Mouse (Mus musculus) hindbrain, postnatal 0 days (tissue): Measurements from ENCODE around the gene Prex1. TPM values are rescaled to one million over a fixed set of nuclear protein-coding genes. Genes with fewer than 3 reads are reported as not detected.

Experiments used
- ATAC-seq: fragments of 200-750 bp; cut with Nextera tagmentation; 2 replicates; pipeline ENCODE4 v1.8.0; 2017; ENCODE audit warnings: mild to moderate bottlenecking, moderate TSS enrichment, moderate library complexity
- DNase-seq: peaks from one replicate; pipeline ENCODE4 v3.0.0-alpha.2; 2015; ENCODE audit warnings: low spot score
- H3K27ac ChIP-seq: fragments of 300-500 bp; sonication (generic); 2 replicates; pipeline ENCODE4 v1.5.1; 2014; ENCODE audit warnings: mild to moderate bottlenecking
- H3K27me3 ChIP-seq: fragments of 300-500 bp; sonication (generic); 2 replicates; pipeline ENCODE4 v1.6.1; 2014; ENCODE audit warnings: low read length, mixed read lengths; ENCODE audit not compliant: insufficient read depth
- H3K36me3 ChIP-seq: fragments of 300-500 bp; sonication (generic); 2 replicates; pipeline ENCODE4 v1.6.1; 2014; ENCODE audit warnings: low read length, mixed read lengths; ENCODE audit not compliant: insufficient read depth
- H3K4me1 ChIP-seq: fragments of 300-500 bp; sonication (generic); 2 replicates; pipeline ENCODE4 v1.6.1; 2014; ENCODE audit warnings: antibody characterized with exemption, low read length, mixed read lengths; ENCODE audit not compliant: insufficient read depth
- H3K4me2 ChIP-seq: fragments of 300-500 bp; sonication (generic); 2 replicates; pipeline ENCODE4 v1.6.1; 2014; ENCODE audit warnings: low read depth, mild to moderate bottlenecking, low read length, moderate library complexity, mixed read lengths
- H3K4me3 ChIP-seq: fragments of 300-500 bp; sonication (generic); 2 replicates; pipeline ENCODE4 v1.5.1; 2014; ENCODE audit warnings: low read length
- H3K9ac ChIP-seq: fragments of 300-500 bp; sonication (generic); replicated peaks from 2 replicates; pipeline ENCODE4 v1.6.1; 2014; ENCODE audit warnings: mild to moderate bottlenecking, low read length, moderate library complexity, mixed read lengths
- H3K9me3 ChIP-seq: fragments of 300-500 bp; sonication (generic); 2 replicates; pipeline ENCODE4 v1.6.1; 2016; ENCODE audit warnings: low read length, mixed read lengths
- CTCF ChIP-seq: IDR thresholded peaks from 2 replicates; pipeline ENCODE4 v1.5.1; 2016; ENCODE audit warnings: antibody characterized with exemption, control low read depth, low read depth
- WGBS: fragments of 180-500 bp; shearing (Covaris S2); extraction: QIAGEN DNeasy Blood & Tissue Kit; methylation state at CpG from one replicate; pipeline ENCODE4 v1.1.7; 2014; 5-methylcytosine and 5-hydroxymethylcytosine counted together
- polyA plus RNA-seq: library from polyadenylated mRNA; unstranded; fragments of >200 nt; fragmentation: Nextera tagmentation; extraction: Ambion mirVana; gene quantifications from 2 replicates; pipeline ENCODE4 v1.2.1, GENCODE M21; 2015
- total RNA-seq: library from RNA; depleted of rRNA; stranded (reverse); fragments of >200 nt; gene quantifications from 2 replicates; pipeline ENCODE4 v1.2.3, GENCODE M21; 2014

Prex1 gene
- total and polyA plus RNA-seq, 2 experiments from 2014 or later = 24.2 to 63.2 TPM

DNA sequence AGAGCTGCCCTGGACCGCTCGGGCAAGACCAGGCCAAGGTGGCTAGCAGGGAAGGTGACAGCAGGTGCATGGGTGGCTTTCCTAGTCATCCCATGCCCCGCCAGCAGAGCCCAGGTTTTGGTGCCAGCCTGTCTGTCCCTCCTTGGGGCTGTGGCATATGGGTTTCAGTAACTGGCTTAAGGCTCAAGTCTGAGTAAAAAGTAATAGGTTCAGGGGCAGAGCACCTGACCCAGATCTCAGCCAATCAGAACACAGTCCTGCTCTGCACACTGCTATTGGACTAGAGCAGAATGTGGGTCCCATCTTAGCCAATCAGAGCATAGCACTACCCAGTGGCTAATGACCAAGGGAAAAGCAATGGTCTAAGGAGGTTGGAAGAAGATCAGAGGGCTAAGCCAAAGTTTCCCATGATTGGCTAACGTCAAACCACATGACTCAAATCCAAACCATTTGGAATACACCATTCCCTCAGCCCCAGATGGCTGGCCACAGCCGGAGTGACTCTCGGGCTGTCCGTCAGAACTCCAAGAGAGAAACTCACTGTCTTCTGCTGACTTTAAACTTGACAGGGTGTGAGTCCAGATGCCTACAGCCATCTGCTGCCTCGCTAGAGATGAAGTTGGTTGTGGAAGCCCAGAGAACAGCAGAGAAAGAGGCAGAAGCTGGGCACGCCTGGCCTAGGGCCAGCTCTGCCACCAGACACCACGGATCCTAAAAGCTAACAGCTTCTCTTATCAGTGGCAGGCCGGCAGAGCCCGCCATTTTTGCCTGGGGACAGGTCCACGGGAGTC, 80.9 kb downstream of the Prex1 start:
- Histone ChIP-seq H3K27me3 (no peaks in the 10 kb centered on the region), H3K4me1 (peaks cover 11% of the 10 kb centered on the region), H3K27ac (0 out of 2 replicates have a peak overlapping the region, but pooled peaks have one; percentile 5), H3K4me3 (no peak overlapping the region), H3K9me3 (no peaks in the 10 kb centered on the region), H3K4me2 (no peak overlapping the region), H3K9ac (no peak overlapping the region), H3K36me3 (no peaks in the 10 kb centered on the region)
- ATAC-seq = peak; percentile 84
- no peak for TF ChIP-seq CTCF
- DNase-seq = peak; percentile 58
- WGBS = 69% methylated on average over 13 of the region's 13 CpGs

DNA sequence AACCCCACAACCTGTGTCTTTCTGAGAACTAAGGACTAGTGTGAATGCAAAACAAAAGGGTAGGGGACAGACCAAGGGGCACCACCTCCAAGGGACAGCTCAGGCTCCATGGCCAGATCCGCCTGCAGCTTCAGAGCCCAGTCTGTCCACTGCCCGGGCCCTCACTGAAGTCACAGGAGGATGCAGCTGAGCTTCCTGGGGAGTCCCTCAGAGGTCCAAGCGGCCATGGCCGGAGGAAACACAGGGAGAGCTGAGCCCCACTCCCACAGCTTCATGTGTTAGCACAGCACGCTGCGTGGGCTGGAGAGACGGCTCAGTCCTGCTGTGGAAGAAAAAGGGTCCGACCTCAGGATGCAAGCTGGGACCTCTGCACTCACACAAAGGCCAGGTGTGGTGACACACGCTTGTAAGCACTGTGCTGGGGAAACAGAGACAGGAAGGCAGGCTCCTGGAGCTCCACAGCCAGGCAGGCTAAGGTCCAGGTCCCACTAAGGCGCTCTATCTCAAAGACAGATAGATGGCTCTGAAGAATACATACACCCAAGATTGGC, 81.9 kb downstream of the Prex1 start:
- H3K9ac ChIP-seq = no peak overlapping the region
- no peak for TF ChIP-seq CTCF
- H3K27ac ChIP-seq = no peak overlapping the region
- WGBS = 88% methylated on average over 10 of the region's 10 CpGs
- no peak overlapping the region for H3K4me2 ChIP-seq
- DNase-seq = no peak
- H3K27me3 ChIP-seq = no peaks in the 10 kb centered on the region
- ATAC-seq = no peak
- no peak overlapping the region for H3K4me3 ChIP-seq
- no peaks in the 10 kb centered on the region for H3K9me3 ChIP-seq
- H3K36me3 ChIP-seq = no peaks in the 10 kb centered on the region
- peaks cover 4% of the 10 kb centered on the region for H3K4me1 ChIP-seq

DNA sequence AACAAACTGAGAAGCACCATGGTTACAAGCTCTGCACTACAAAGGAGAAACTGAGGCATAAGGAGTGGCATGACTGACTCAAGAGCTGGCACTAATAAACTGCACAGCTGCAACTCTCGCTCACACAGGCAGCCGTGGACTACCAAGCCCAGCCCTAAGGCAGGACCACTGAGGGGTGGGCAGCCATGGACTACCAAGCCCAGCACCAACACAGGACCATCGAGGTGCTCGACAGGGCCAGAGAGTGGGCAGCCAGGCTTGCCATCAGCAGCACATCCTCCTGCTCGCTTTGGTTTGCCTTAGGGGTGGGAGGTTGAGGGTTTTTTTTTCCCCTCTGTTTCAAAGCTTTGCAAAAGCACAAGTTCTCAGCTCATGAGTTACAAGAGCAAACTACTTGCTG, 82.4 kb downstream of the Prex1 start:
- no peak overlapping the region for H3K4me3 ChIP-seq
- H3K27ac ChIP-seq = no peak overlapping the region
- 83% methylated on average over 5 of the region's 5 CpGs for WGBS
- H3K9me3 ChIP-seq = no peaks in the 10 kb centered on the region
- no peaks in the 10 kb centered on the region; the same call in 1 of the 2 replicates for H3K4me1 ChIP-seq
- no peak for ATAC-seq
- no peak overlapping the region for H3K9ac ChIP-seq
- H3K4me2 ChIP-seq = no peak overlapping the region
- TF ChIP-seq CTCF = no peak
- DNase-seq = no peak
- H3K36me3 ChIP-seq = no peaks in the 10 kb centered on the region
- no peaks in the 10 kb centered on the region for H3K27me3 ChIP-seq

DNA sequence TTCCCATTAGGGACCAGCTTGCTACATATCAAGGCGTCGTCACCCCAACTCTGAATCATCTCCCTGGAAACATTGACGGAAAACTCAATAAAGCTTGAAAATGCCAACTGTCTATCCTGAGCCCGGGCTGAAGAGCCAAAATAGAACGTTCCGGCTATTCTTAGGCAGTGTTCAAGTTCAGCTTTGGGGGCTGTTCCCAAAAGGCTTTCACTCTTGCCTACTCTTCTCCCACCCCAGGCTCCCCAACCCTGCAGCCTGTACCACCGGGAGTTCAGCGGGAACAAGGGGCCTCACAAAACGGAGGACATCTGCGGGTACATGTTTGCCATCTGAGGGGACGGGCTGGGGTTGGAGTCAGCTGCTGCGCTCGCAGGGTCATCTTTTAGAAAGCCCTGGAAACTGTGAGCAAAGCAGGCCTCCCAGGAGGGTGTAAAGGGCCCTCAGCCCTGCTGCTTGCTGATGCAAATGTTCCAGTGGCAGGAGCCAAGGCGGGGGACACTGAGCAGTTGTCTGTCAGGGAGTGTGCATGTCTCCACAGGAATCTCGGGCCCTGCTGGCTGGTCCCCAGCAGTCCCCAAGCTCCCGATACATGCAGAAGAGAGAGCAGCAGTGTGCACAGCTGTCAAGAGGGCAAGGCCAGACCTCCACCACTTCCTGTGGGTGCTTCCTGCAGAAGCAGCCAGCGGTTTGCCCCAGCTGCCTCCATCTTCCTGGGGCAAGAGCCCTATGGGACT, 83.5 kb downstream of the Prex1 start:
- WGBS = 63% methylated on average over 17 of the region's 17 CpGs
- Histone ChIP-seq H3K27me3 (no peaks in the 10 kb centered on the region), H3K4me2 (no peak overlapping the region), H3K4me1 (no peaks in the 10 kb centered on the region; the same call in 1 of the 2 replicates), H3K36me3 (no peaks in the 10 kb centered on the region), H3K4me3 (no peak overlapping the region), H3K9me3 (no peaks in the 10 kb centered on the region), H3K9ac (no peak overlapping the region), H3K27ac (0 out of 2 replicates have a peak overlapping the region, but pooled peaks have one; percentile 41)
- no peak for TF ChIP-seq CTCF
- no peak for DNase-seq
- no peak; the same call in 1 of the 2 replicates for ATAC-seq

DNA sequence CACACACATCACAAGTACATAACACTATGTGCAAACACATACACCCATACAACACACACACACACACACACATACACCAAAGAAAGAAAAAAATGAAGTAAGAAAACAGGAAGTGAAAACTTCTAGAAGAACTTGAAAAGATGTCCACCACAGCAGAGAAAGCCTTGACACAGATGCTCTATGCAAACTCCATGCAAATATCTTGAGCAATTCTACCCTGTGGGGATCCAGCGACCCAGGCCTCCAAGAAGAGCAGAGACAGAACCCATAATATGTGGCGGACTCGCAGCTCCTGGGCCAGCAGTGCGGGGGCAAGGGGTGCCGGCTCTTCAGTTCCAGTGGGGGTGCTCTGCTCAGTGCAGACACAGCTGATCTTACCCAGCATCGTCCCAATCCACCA, 86.1 kb downstream of the Prex1 start:
- Histone ChIP-seq H3K27ac (no peak overlapping the region), H3K27me3 (no peaks in the 10 kb centered on the region), H3K4me2 (no peak overlapping the region), H3K9me3 (no peaks in the 10 kb centered on the region), H3K36me3 (no peaks in the 10 kb centered on the region), H3K9ac (no peak overlapping the region), H3K4me3 (no peak overlapping the region), H3K4me1 (no peaks in the 10 kb centered on the region)
- WGBS = 95% methylated on average over 6 of the region's 6 CpGs
- ATAC-seq = no peak
- DNase-seq = no peak
- no peak for TF ChIP-seq CTCF

DNA sequence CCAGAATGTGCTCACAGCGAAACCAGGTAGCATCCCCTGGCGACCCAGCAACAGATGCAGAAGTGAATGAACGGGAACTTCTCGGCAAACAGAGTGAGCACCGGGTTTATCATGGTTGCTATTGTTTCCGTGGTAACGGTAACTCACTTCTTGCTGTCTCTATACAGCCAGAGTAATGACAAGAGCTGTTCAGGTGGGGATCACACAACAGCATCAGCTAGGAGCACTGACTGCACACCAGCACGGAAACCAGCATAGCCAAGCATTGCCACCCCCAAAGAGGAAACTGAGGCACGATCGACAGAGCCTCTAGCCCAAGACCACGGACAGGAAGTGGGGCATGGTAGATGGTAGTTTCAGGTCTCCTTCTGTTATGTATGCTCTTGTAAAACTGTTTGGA, 88.4 kb downstream of the Prex1 start:
- H3K9ac ChIP-seq = no peak overlapping the region
- WGBS = 66% methylated on average over 11 of the region's 11 CpGs
- H3K4me3 ChIP-seq = no peak overlapping the region
- no peaks in the 10 kb centered on the region for H3K9me3 ChIP-seq
- H3K27me3 ChIP-seq = no peaks in the 10 kb centered on the region
- no peaks in the 10 kb centered on the region for H3K36me3 ChIP-seq
- no peak for TF ChIP-seq CTCF
- no peak overlapping the region for H3K4me2 ChIP-seq
- H3K4me1 ChIP-seq = peaks cover 9% of the 10 kb centered on the region; the same call in 1 of the 2 replicates
- H3K27ac ChIP-seq = no peak overlapping the region
- ATAC-seq = no peak
- DNase-seq = no peak
